Mouse (Mus musculus) heart, postnatal 0 days (tissue): ENCODE measurements around the gene Islr. TPM values are rescaled to one million over a fixed set of nuclear protein-coding genes. Genes with fewer than 3 reads are reported as not detected.

Experiments used
- ATAC-seq: fragments of 200-750 bp; cut with Nextera tagmentation; 2 replicates; pipeline ENCODE4 v1.8.0; 2017; ENCODE audit warnings: low read depth, moderate number of reproducible peaks, moderate library complexity; ENCODE audit not compliant: insufficient read depth
- DNase-seq: peaks from one replicate; pipeline ENCODE4 v3.0.0-alpha.2; 2016; ENCODE audit warnings: low spot score
- H3K27ac ChIP-seq: fragments of 300-500 bp; sonication (generic); 2 replicates; pipeline ENCODE4 v1.5.1; 2014; ENCODE audit warnings: low read depth, mild to moderate bottlenecking
- H3K27me3 ChIP-seq: fragments of 300-500 bp; sonication (generic); 2 replicates; pipeline ENCODE4 v1.6.1; 2014; ENCODE audit warnings: low read length, mixed read lengths; ENCODE audit not compliant: control insufficient read depth, insufficient read depth
- H3K36me3 ChIP-seq: fragments of 300-500 bp; sonication (generic); replicated peaks from 2 replicates; pipeline ENCODE4 v1.6.1; 2014; ENCODE audit warnings: low read length, mixed read lengths; ENCODE audit not compliant: control insufficient read depth, insufficient read depth
- H3K4me1 ChIP-seq: fragments of 300-500 bp; sonication (generic); 2 replicates; pipeline ENCODE4 v1.6.1; 2014; ENCODE audit warnings: antibody characterized with exemption; ENCODE audit not compliant: control insufficient read depth, insufficient read depth
- H3K4me2 ChIP-seq: fragments of 300-500 bp; sonication (generic); 2 replicates; pipeline ENCODE4 v1.6.1; 2014; ENCODE audit warnings: low read depth, mild to moderate bottlenecking, low read length, moderate library complexity
- H3K4me3 ChIP-seq: fragments of 300-500 bp; sonication (generic); 2 replicates; pipeline ENCODE4 v1.5.1; 2014; ENCODE audit warnings: low read depth, low read length
- H3K9ac ChIP-seq: fragments of 300-500 bp; sonication (generic); replicated peaks from 2 replicates; pipeline ENCODE4 v1.6.1; 2014; ENCODE audit warnings: low read depth, low read length, mixed read lengths
- H3K9me3 ChIP-seq: fragments of 300-500 bp; sonication (generic); replicated peaks from 2 replicates; pipeline ENCODE4 v1.6.1; 2016; ENCODE audit warnings: low read length; ENCODE audit not compliant: control insufficient read depth
- CTCF ChIP-seq: IDR thresholded peaks from 2 replicates; pipeline ENCODE4 v1.5.1; 2016; ENCODE audit warnings: antibody characterized with exemption, control low read depth, low read depth
- EP300 ChIP-seq: IDR thresholded peaks from 2 replicates; pipeline ENCODE4 v1.6.1; 2016; ENCODE audit warnings: antibody characterized with exemption, low read depth
- WGBS: fragments of 180-500 bp; shearing (Covaris S2); extraction: QIAGEN DNeasy Blood & Tissue Kit; methylation state at CpG from one replicate; pipeline ENCODE4 v1.1.7; 2014; 5-methylcytosine and 5-hydroxymethylcytosine counted together
- polyA plus RNA-seq: library from polyadenylated mRNA; unstranded; fragments of >200 nt; fragmentation: Nextera tagmentation; extraction: Ambion mirVana; gene quantifications from 2 replicates; pipeline ENCODE4 v1.2.1, GENCODE M21; 2015
- total RNA-seq: library from RNA; depleted of rRNA; stranded (reverse); fragments of >200 nt; gene quantifications from 2 replicates; pipeline ENCODE4 v1.2.3, GENCODE M21; 2014; ENCODE audit warnings: low replicate concordance

Gene Islr
- total and polyA plus RNA-seq, 2 experiments from 2014 or later = 14.4 to 39.9 TPM

DNA sequence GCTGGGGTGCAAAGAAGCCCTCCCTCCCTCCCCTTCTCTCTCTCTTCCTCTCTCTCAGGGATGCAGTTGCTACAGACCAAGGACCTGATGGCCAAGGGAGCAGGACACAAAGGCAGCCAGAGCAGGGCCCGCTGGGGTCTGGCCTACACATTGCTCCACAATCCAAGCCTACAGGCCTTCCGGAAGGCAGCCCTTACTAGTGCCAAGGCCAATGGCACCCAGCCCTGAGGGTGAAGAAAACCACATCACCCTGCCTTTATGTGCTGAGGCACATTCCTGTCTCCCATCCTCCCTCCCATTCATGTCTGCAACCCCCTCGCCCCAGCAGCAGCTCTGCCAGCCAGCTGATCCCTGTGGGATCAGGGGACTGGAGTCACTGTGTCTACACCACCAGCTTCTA, 51.0 kb downstream of the Islr start:
- DNase-seq = no peak
- 0 out of 2 replicates have a peak overlapping the region, but pooled peaks have one; percentile 43 for H3K27ac ChIP-seq
- no peak for TF ChIP-seq CTCF
- TF ChIP-seq EP300 = no peak
- H3K4me1 ChIP-seq = peaks cover 5% of the 10 kb centered on the region; the same call in 1 of the 2 replicates
- no peak overlapping the region for H3K4me2 ChIP-seq
- no peak overlapping the region for H3K4me3 ChIP-seq
- no peak overlapping the region for H3K9ac ChIP-seq
- 77% methylated on average over 3 of the region's 3 CpGs for WGBS
- no peaks in the 10 kb centered on the region for H3K9me3 ChIP-seq
- H3K27me3 ChIP-seq = 0 out of 2 replicates have a peak, but pooled peaks cover 2% of the 10 kb centered on the region
- ATAC-seq = no peak
- no peaks in the 10 kb centered on the region for H3K36me3 ChIP-seq

DNA sequence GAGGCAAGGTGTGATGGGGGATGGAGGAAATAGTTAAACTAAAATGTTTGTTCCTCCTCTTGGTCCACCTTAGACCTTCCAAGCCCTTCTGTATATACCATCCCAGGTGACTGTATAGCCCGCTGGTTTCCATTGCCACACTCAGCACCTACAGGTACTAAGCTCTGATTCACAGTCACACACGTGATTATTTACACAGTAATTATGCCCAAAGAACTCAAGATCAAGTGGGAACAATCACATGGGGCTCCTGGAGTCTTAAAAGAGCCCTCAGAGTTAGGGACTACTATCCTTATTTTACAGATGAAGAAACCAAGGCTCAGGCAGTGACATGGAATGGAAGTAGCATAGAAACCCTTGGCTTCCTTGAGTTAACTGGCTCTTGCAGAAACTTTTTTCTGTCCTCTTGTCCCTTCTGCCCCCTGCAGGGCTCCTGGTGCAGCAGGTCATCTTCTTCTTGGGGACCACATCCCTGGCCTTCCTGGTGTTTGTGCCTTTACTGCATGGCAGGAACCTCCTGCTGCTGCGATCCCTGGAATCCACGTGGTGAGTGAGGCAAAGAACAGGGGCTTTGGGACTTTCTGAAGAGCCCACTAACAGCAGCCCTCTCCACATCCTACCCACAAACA, 53.3 kb downstream of the Islr start:
- ATAC-seq = no peak
- H3K4me3 ChIP-seq = no peak overlapping the region
- H3K27me3 ChIP-seq = 0 out of 2 replicates have a peak, but pooled peaks cover 8% of the 10 kb centered on the region
- no peak overlapping the region for H3K9ac ChIP-seq
- H3K27ac ChIP-seq = no peak overlapping the region
- H3K4me1 ChIP-seq = peaks cover 5% of the 10 kb centered on the region; the same call in 1 of the 2 replicates
- no peaks in the 10 kb centered on the region for H3K36me3 ChIP-seq
- no peaks in the 10 kb centered on the region for H3K9me3 ChIP-seq
- WGBS = 66% methylated on average over 4 of the region's 4 CpGs
- no peak for DNase-seq
- no peak overlapping the region for H3K4me2 ChIP-seq
- TF ChIP-seq EP300 (no peak), CTCF (peak; percentile 24)

DNA sequence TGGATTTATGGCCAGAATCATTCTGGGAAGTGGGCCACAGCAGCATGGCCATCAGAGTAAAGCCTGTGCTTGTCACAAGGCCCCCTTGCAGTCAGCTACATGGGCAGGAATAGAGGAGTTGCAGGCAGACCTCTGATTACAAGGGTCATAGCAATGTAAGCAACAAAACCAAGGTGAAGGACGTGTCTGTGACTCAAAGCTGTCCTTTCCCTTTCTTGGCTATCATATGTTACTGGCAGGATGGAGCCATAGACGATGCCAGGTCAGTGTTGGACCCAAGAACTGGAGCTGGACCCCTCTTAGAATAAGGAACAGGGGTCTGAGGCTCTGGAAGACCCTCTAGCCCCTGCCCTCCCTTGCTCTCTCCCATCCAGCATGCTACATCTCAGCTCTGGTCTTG, 55.3 kb downstream of the Islr start:
- WGBS = 43% methylated on average over 2 of the region's 2 CpGs

DNA sequence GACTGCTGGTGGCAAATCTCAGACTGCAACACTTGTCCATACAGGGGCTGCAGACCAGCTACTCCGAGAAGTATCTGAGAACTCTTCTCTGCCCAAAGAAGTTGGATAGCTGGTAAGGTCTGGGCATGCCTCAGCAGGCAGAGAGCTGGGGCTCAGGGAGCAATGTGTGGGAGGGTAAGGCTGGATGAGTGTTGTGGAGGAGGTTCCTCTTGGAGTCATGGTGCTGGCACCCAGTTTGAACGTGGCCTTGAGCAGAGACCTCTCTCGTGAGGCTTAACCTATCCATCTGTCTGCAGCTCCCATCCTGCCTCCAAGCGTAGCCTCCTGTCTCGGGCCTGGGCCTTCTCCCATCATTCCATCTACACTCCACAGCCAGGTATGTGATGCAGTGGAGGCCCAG, 58.7 kb downstream of the Islr start:
- ATAC-seq (no peak), DNase-seq (no peak)
- H3K4me3 ChIP-seq = no peak overlapping the region
- WGBS = 76% methylated on average over 5 of the region's 5 CpGs
- TF ChIP-seq EP300 (no peak), CTCF (no peak)
- H3K27ac ChIP-seq = no peak overlapping the region
- H3K9me3 ChIP-seq = no peaks in the 10 kb centered on the region
- H3K4me2 ChIP-seq = no peak overlapping the region
- no peak overlapping the region for H3K9ac ChIP-seq
- H3K4me1 ChIP-seq = no peaks in the 10 kb centered on the region
- 0 out of 2 replicates have a peak, but pooled peaks cover 12% of the 10 kb centered on the region for H3K27me3 ChIP-seq
- H3K36me3 ChIP-seq = no peaks in the 10 kb centered on the region

More for the DNA sequence above, 55.3 kb downstream of the Islr start:
- H3K4me3 ChIP-seq = no peak overlapping the region
- no peak overlapping the region for H3K27ac ChIP-seq
- DNase-seq = no peak
- TF ChIP-seq EP300 = no peak
- TF ChIP-seq CTCF = no peak
- H3K4me2 ChIP-seq = no peak overlapping the region
- no peaks in the 10 kb centered on the region for H3K9me3 ChIP-seq
- H3K4me1 ChIP-seq = no peaks in the 10 kb centered on the region
- no peaks in the 10 kb centered on the region for H3K36me3 ChIP-seq
- H3K27me3 ChIP-seq = 0 out of 2 replicates have a peak, but pooled peaks cover 8% of the 10 kb centered on the region
- H3K9ac ChIP-seq = no peak overlapping the region
- no peak for ATAC-seq

DNA sequence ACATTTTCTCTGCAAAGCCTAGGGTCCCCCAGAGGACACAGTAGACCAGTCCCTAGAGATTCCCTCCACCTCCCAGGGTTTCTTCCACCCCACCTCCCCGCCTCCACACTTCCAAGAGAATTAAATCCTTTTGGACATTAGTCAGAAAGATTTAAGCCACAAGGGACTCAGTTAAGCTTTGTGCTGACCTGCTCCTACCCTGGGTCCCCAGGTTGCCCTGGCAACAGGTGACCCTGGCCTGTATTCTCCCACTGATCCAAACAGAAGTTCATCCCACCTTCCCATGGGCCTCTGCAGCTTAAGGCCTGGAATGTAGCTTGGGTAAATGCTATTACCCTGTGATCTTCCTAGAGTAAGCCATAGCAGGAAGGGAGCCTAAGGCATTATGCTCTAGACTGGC, 59.4 kb downstream of the Islr start:
- 90% methylated on average over 1 of the region's 1 CpGs for WGBS
- Histone ChIP-seq H3K27ac (no peak overlapping the region), H3K4me1 (no peaks in the 10 kb centered on the region), H3K9ac (no peak overlapping the region), H3K27me3 (0 out of 2 replicates have a peak, but pooled peaks cover 12% of the 10 kb centered on the region), H3K36me3 (no peaks in the 10 kb centered on the region), H3K4me3 (no peak overlapping the region), H3K9me3 (no peaks in the 10 kb centered on the region), H3K4me2 (no peak overlapping the region)
- ATAC-seq = no peak
- no peak for TF ChIP-seq CTCF
- no peak for TF ChIP-seq EP300
- no peak for DNase-seq

DNA sequence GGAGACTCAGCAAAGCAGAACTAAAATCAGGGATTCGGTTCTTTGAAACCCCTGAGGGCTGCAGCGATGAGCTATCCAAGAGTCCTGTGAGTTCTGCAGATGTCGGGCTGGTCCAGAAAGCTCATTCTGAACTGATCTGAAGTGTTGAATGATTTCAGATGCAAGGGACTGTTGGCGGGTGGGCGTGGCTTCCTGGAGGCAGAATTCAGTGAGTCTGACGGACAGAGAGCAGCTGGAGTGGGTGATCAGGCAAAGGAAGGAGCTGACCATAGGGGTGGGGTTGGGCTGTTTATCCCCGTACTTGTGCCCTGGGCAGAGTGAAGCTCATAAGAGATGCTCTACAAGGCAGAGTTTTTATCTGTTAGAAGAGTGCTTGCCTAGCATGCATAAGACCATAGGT, 60.7 kb downstream of the Islr start:
- Histone ChIP-seq H3K9me3 (no peaks in the 10 kb centered on the region), H3K36me3 (no peaks in the 10 kb centered on the region), H3K4me3 (no peak overlapping the region), H3K9ac (no peak overlapping the region), H3K4me1 (no peaks in the 10 kb centered on the region), H3K27ac (no peak overlapping the region), H3K27me3 (0 out of 2 replicates have a peak, but pooled peaks cover 12% of the 10 kb centered on the region), H3K4me2 (no peak overlapping the region)
- TF ChIP-seq EP300 (no peak), CTCF (no peak)
- no peak for DNase-seq
- 25% methylated on average over 7 of the region's 7 CpGs for WGBS
- no peak for ATAC-seq
